Mouse (Mus musculus): Measurements from ENCODE around the gene Cytip. TPM values are rescaled to one million over a fixed set of nuclear protein-coding genes. Genes with fewer than 3 reads are reported as not detected.

The Cytip gene
- polyA plus RNA-seq, 1 experiment from 2014 or later = 0.47 TPM

GRCm38 (mm10) chr2:58094818-58095217, 100.5 kb downstream of the Cytip start:
- H3K4me2 ChIP-seq (ENCODE audit: low read length) = no peak overlapping the region
- H3K4me1 ChIP-seq (ENCODE audit: control insufficient read depth in 2 of 2, insufficient read depth in 2 of 2, low read length in 2 of 2) = no peaks in the 10 kb centered on the region
- H3K9ac ChIP-seq (ENCODE audit: low read length) = no peak overlapping the region
- 87% methylated on average over 1 of the region's 1 CpGs for WGBS
- no peak for ATAC-seq (ENCODE audit: insufficient number of reproducible peaks, insufficient read depth, low FRiP score, low read depth)
- H3K9me3 ChIP-seq (ENCODE audit: control insufficient read depth, low read length) = no peaks in the 10 kb centered on the region
- no peaks in the 10 kb centered on the region for H3K27me3 ChIP-seq (ENCODE audit: control insufficient read depth, insufficient read depth, low read length)
- no peak overlapping the region for H3K27ac ChIP-seq (replicated peaks in 1 of 2; ENCODE audit: control insufficient read depth in 1 of 2, insufficient read depth in 1 of 2, low read depth in 2 of 2, low read length in 2 of 2)
- H3K4me3 ChIP-seq (ENCODE audit: control insufficient read depth in 1 of 2, insufficient read depth in 1 of 2, low read depth in 1 of 2, low read length in 2 of 2) = no peak overlapping the region
- H3K36me3 ChIP-seq (ENCODE audit: control insufficient read depth, insufficient read depth, low read length) = no peaks in the 10 kb centered on the region

GRCm38 (mm10) chr2:58086420-58086819, 108.9 kb downstream of the Cytip start:
- no peak overlapping the region for H3K4me2 ChIP-seq (ENCODE audit: low read length)
- no peak for ATAC-seq (ENCODE audit: insufficient number of reproducible peaks, insufficient read depth, low FRiP score, low read depth)
- no peaks in the 10 kb centered on the region for H3K27me3 ChIP-seq (ENCODE audit: control insufficient read depth, insufficient read depth, low read length)
- WGBS = 75% methylated on average over 1 of the region's 1 CpGs
- no peaks in the 10 kb centered on the region for H3K36me3 ChIP-seq (ENCODE audit: control insufficient read depth, insufficient read depth, low read length)
- no peaks in the 10 kb centered on the region for H3K4me1 ChIP-seq (ENCODE audit: control insufficient read depth in 2 of 2, insufficient read depth in 2 of 2, low read length in 2 of 2)
- no peak overlapping the region for H3K27ac ChIP-seq (replicated peaks in 1 of 2; ENCODE audit: control insufficient read depth in 1 of 2, insufficient read depth in 1 of 2, low read depth in 2 of 2, low read length in 2 of 2)
- no peak overlapping the region for H3K4me3 ChIP-seq (ENCODE audit: control insufficient read depth in 1 of 2, insufficient read depth in 1 of 2, low read depth in 1 of 2, low read length in 2 of 2)
- H3K9ac ChIP-seq (ENCODE audit: low read length) = no peak overlapping the region
- H3K9me3 ChIP-seq (ENCODE audit: control insufficient read depth, low read length) = no peaks in the 10 kb centered on the region

- H3K9ac ChIP-seq (ENCODE audit: low read length) = no peak overlapping the region
- 25% methylated on average over 1 of the region's 1 CpGs for WGBS
- H3K9me3 ChIP-seq (ENCODE audit: control insufficient read depth, low read length) = no peaks in the 10 kb centered on the region
- H3K4me2 ChIP-seq (ENCODE audit: low read length) = no peak overlapping the region
- H3K4me1 ChIP-seq (ENCODE audit: control insufficient read depth in 2 of 2, insufficient read depth in 2 of 2, low read length in 2 of 2) = no peaks in the 10 kb centered on the region
- no peak for ATAC-seq (ENCODE audit: insufficient number of reproducible peaks, insufficient read depth, low FRiP score, low read depth)
- no peaks in the 10 kb centered on the region for H3K27me3 ChIP-seq (ENCODE audit: control insufficient read depth, insufficient read depth, low read length)
- no peak overlapping the region for H3K27ac ChIP-seq (replicated peaks in 1 of 2; ENCODE audit: control insufficient read depth in 1 of 2, insufficient read depth in 1 of 2, low read depth in 2 of 2, low read length in 2 of 2)
- H3K36me3 ChIP-seq (ENCODE audit: control insufficient read depth, insufficient read depth, low read length) = no peaks in the 10 kb centered on the region
- no peak overlapping the region for H3K4me3 ChIP-seq (ENCODE audit: control insufficient read depth in 1 of 2, insufficient read depth in 1 of 2, low read depth in 1 of 2, low read length in 2 of 2)
Measured at GRCm38 (mm10) chr2:58079849-58080248, 115.5 kb downstream of the Cytip start.

Other genes with a start within 250 kb of the Cytip start
- 0.82 and 0.89 TPM in 2 replicates for gene Galnt5, start 197.6 kb downstream of the Cytip start, polyA plus RNA-seq (2014; fragmentation: Nextera tagmentation; extraction: Ambion mirVana)
- gene Ermn, start 142.7 kb downstream of the Cytip start, polyA plus RNA-seq (2014; fragmentation: Nextera tagmentation; extraction: Ambion mirVana) = not detected in 2 replicates
- 2.0 and 3.6 TPM in 2 replicates for gene Acvr1c, start 162.4 kb upstream of the Cytip start, polyA plus RNA-seq (2014; fragmentation: Nextera tagmentation; extraction: Ambion mirVana)